Mouse (Mus musculus) cortical plate, adult 2 months (tissue): ENCODE measurements around the gene Cphx3. TPM values are rescaled to one million over a fixed set of nuclear protein-coding genes. Genes with fewer than 3 reads are reported as not detected.
"Not testable (repeated sequence)": the region's sequence is repeated elsewhere in the genome, so short reads cannot be mapped to it uniquely, and the experiment has no call there.

ENCODE experiments used
- H3K27ac ChIP-seq: fragments of 200-500 bp; 2 replicates; pipeline ENCODE4 v1.5.1; 2012; ENCODE audit warnings: low read length, control low read depth, inconsistent platforms; ENCODE audit not compliant: insufficient read depth
- H3K4me1 ChIP-seq: fragments of 200-500 bp; 2 replicates; pipeline ENCODE4 v1.6.1; 2011; ENCODE audit warnings: low read length; ENCODE audit not compliant: control insufficient read depth, insufficient read depth
- H3K4me3 ChIP-seq: fragments of 200-500 bp; 2 replicates; pipeline ENCODE4 v1.5.1; 2011; ENCODE audit warnings: mild to moderate bottlenecking, low read length, control low read depth; ENCODE audit not compliant: insufficient read depth
- polyA plus RNA-seq: library from polyadenylated mRNA; depleted of rRNA; stranded (reverse); fragments of >200 nt; gene quantifications from 2 replicates; pipeline ENCODE4 v1.2.3, GENCODE M21; 2012

The Cphx3 gene
- polyA plus RNA-seq, 1 experiment, result not detected

DNA sequence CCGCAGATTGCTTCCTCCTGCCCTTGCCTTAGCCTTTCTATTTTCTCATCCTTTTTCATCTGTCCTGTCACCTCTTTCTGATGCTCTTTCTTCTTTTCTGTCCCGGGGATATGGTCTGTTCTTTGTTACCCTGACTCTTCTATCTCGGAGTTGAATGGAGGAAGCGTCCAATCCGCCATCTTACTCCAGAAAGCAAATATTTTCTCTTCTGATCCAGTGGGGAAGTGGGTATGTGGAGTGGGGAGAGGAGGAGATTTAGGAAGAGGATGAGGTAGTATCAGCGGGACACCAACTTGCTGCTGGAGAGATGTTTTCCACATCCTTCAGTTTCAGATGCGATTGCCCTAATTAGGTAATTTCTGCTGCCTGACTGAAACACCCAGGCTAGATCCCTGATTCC is 37.0 kb downstream of the Cphx3 start:
- H3K4me1 ChIP-seq, H3K4me3 ChIP-seq, H3K27ac ChIP-seq: not testable (repeated sequence)

DNA sequence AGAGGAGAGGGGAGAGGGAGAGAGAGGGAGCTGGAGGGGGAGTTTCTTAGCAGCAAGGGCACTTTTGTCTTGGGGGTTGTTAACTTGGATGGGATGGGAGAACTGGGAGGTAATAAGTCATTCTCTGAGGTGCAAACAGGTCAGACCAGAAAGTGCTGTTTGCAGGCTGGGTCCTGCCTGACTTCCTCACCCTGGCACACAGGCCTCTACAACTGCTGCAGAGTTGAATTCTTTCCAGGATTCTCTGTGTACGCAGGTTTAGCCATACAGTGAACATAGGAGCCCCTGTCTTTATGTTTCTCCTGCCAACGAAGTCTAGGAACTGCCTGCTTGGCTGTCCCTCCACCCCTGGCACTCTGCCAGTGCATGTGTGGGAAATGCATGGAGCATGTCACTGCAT is 65.0 kb downstream of the Cphx3 start:
- not testable (repeated sequence) for H3K27ac ChIP-seq, H3K4me3 ChIP-seq, H3K4me1 ChIP-seq

DNA sequence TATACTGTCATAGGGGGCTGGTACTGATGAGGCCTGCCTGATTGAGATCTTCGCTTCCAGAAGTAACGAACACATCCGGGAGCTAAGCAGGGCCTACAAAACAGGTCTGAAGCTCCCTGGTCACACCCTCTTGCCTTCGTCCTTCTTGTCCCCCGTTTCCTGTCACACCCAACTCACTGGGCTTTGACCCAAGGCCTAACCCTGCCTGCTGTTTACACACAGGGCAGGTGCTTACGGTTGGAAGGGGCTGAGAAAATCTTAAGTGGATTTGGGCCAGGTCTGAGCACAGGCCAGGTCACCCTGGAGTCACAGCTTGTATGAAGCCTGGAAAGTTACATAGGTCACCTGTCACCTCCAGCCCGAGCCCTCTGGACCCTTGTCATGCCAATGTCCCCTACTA is 73.9 kb downstream of the Cphx3 start:
- H3K4me3 ChIP-seq, H3K4me1 ChIP-seq, H3K27ac ChIP-seq: not testable (repeated sequence)

DNA sequence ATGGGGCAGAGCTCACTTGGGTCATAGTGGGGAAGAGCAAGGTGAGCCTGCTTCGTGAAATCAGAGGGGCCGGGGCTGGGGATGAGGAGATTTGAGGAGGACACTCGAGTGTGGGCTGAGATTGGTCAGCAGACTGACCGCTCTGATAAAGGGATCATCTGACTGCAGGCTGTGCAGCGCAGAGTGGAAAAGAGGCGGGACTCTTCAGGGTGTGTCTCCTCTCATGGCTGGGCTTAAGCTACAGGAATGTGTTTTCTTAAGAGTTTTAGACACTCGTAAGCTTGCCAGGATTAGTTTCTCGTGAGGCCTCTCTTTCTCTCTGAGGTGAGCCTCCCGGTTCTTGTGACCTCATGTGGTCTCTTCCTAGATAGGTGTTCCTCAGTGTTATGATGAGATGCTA is 79.1 kb downstream of the Cphx3 start:
- H3K27ac ChIP-seq, H3K4me3 ChIP-seq, H3K4me1 ChIP-seq: not testable (repeated sequence)

DNA sequence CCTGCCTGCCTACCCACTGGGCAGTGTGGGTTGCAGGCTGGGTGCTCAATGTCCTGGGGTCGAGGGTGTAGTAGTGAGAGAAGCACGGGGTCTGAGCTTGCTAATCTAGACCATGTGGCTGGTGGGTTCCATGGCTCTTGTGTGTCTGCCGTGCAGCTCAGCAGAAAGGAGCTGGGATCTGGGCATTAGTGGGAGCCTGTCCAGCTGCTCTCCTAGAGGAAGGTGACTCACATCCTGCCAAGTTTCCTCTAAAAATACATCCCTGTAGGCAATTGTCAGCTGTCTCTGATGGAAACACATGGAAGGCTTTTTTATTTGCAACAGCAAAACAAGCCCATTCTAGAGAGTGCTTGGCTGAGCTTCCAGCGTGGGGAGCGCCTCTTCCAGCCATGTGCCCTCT is 80.3 kb downstream of the Cphx3 start:
- H3K4me3 ChIP-seq, H3K4me1 ChIP-seq, H3K27ac ChIP-seq: not testable (repeated sequence)

DNA sequence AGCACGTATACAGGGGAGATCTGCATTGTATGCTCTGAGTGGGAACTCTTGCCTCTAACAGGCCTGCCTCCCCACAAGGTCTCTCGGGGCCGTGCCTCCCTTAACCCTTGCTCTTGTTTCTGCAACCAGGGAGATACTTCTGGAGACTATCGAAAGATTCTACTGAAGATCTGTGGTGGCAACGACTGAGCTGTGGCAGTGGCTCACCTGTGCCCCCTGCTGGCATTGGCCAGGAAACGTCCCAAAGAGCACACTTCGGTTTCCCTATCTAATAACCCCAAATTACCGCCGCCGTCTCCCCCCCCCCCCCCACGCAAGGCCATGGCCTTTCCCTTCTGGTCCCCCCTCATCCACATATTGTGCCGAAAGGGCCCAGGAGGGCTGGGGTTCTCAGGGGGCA is 83.2 kb downstream of the Cphx3 start:
- H3K4me3 ChIP-seq, H3K4me1 ChIP-seq, H3K27ac ChIP-seq: not testable (repeated sequence)

DNA sequence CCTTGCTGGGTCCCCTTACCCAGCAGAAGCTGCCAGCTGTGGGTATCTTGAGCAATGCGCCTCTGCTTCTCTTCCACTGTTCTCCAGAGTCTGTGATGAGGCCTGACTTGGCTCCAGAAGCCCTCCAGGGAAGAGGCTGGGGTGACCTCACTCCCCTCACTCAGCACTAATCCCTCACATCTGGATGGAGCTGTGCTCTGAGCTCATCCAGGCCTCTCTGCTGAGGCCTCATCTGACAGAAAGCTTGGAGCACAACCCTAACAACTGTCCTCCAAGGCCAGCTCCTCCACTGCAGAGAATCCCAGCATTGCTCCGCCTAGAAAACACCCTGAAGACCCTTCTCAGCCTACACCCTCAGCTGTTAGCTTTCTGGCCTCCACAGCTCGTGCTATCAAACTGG is 91.9 kb downstream of the Cphx3 start:
- H3K4me1 ChIP-seq, H3K27ac ChIP-seq, H3K4me3 ChIP-seq: not testable (repeated sequence)

DNA sequence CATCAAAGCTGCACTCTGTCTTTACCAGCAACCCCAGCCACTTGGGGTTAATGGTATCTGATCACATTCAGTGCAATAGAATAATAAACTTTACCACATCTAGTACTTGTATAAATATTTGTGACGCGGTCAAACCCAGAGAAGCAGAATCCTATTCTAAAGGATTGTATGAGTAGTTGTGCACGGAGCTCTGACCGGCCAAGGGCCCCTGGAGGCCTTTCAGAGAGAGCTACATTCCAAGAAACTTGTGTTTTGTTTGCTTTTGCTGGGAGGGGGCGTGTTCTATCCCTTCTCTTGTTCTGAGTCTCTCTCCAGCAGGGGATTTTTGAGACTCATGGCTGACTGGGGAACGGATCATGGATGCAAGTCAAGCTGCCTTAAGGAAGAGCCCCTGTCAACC is 92.9 kb downstream of the Cphx3 start:
- not testable (repeated sequence) for H3K27ac ChIP-seq, H3K4me3 ChIP-seq, H3K4me1 ChIP-seq

DNA sequence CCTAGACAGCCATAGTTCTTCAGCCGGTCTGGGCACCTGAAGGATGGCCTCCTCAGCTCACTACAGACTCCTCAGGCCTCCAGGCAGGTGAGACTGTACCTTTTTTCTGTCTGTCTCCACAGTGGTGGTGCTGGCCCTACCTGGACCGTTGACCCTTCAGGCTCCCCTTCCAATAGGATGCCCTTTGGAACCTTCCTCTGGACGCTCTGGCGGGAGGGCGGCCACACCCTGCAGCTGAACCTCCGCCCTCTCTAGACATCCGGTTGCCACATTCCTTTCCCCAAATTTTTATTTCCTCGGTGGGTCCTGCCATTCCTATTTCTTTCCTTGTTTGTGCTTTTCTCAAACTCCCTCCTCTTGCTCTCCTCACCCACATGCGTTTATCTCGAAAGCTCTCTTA is 99.6 kb downstream of the Cphx3 start:
- H3K4me1 ChIP-seq, H3K4me3 ChIP-seq, H3K27ac ChIP-seq: not testable (repeated sequence)

DNA sequence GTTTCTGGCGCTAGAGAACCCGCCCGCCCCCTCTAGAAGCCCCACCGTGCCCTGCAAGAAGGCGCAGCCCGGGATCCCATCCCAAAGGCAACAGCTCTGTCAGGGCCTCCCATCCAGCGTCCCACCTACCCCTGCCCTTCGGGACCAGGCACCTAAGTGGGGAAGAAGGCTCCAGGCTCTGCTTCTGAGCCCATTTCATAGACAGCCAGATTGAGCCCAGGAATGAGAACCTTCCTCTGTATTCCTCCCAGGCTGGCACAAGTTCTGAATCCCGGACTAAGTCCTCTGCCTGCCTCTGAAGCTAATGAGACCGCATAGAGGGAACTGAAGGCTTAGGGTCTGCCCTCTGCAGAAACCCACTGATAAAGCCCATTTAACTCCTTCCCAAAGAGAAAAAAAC is 100.3 kb downstream of the Cphx3 start, which contains the start of gene Plac9b:
Gene Plac9b (minus strand): TSS at position 101 of the 400 bp plus-strand sequence.
- H3K4me3 ChIP-seq, H3K27ac ChIP-seq, H3K4me1 ChIP-seq: not testable (repeated sequence)

DNA sequence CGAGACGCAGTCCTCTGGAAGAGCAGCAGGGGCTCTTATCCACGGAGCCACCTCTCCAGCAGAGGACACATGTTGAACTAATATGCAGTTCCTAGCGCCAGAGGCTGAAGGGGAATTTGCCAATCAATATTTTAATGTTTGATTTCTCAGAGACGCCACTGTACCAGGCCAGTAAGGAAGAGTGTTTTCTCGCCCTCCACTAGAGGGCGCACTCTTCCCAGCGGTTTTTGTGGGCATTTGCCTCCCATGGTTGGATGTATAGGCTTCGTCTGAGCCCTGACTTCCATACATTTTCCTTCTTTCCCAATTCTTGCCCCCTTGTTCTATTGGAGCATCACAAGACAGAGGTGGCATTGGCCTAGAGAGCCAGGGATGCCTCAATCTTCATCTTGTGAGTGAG is 104.5 kb downstream of the Cphx3 start:
- not testable (repeated sequence) for H3K4me3 ChIP-seq, H3K27ac ChIP-seq, H3K4me1 ChIP-seq

DNA sequence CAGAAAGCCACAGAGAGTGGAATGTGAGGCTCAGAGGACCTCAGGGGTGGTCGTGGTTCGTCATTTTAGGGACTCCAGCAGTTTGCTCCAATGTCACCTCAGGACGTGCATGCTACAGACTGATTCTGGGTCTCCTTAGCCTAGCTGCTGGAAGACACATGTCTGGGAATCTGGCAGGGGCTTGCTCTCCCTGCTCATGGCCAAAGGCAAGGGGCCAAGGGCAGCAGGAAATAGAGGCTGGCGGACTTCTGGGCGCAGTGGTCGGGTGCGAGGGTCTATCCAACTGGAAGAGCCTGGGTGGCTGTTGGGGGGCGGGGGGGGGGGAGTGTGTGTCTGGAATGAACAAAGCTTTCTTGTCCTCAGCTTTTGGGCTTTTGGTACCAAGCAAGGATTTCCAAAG is 106.3 kb downstream of the Cphx3 start:
- not testable (repeated sequence) for H3K4me1 ChIP-seq, H3K4me3 ChIP-seq

DNA sequence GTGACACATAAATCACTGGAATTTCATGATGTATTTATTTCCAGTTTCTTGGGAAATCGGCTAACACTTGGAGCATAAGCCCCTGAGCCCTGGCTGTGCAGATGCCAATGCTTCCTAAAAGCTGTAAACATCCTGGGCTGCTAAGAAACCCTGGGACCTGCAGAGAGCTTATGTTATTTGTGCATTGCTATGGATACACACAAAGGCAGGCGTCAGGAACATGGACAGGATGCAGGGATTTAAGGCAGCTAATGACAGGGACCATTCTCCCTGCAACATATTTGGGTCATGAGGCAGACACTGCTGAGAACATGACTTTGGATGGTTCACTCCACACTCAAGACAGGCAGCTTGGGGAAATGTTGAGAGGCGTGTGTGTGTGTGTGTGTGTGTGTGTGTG is 115.8 kb downstream of the Cphx3 start:
- not testable (repeated sequence) for H3K27ac ChIP-seq, H3K4me3 ChIP-seq

More for the DNA sequence above, 106.3 kb downstream of the Cphx3 start:
- H3K27ac ChIP-seq, result not testable (repeated sequence)

DNA sequence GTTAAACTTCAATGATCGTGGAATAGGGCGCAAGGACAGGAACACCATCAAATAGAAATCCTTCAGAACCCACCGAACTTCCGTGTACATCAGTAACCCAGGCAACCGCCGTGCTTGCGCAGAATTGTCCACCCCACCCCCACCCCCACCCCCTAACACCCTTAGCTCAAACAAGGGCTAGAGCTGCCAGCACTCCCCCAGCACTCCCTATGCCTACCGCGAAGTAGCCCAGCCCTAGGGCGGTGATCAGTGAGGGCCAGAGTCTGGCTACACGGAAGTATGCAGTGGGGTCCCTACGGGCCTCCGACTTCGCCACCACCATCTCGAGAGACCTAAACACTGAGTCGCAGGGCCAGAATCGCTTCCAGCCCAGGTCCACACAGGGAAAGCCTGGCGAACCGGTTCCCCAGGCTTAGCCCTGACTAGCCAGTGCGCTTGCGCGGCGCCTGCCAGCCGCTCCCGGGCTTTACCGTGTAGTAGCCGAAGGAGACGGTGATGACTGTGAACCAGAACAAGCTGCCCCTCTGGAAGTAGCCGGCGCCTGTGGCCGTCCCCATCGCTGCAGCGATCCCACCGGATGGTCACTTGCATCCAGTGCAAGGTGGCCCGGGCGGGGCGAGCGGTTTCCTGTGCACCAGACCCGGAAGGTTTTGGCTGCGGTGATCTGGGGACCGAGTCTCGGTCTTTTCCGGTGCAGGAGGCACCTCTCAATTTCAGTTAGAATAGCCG is 124.3 kb downstream of the Cphx3 start:
- H3K4me1 ChIP-seq, H3K27ac ChIP-seq, H3K4me3 ChIP-seq: not testable (repeated sequence)

More for the DNA sequence above, 115.8 kb downstream of the Cphx3 start:
- H3K4me1 ChIP-seq, result not testable (repeated sequence)

DNA sequence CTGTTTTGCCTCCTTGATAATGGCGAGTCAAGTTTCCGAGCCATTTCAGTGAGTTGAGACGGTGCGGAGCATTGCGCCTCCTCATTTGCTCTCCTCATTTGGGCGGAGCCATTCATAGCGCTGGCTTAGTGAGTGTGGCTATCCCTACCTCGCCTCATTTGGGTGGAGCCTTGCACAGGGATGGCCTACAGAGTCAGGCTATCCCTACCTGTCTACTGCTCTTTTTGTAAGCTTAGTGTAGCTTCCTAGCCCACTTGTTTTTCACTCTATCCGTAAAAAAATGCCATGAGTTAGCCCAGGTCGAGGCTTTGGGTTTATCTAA is 124.8 kb downstream of the Cphx3 start, which contains the start of gene Tmem254b:
Gene Tmem254b (minus strand): TSS at position 116 of the 322 bp plus-strand sequence.
- not testable (repeated sequence) for H3K4me3 ChIP-seq, H3K4me1 ChIP-seq, H3K27ac ChIP-seq

DNA sequence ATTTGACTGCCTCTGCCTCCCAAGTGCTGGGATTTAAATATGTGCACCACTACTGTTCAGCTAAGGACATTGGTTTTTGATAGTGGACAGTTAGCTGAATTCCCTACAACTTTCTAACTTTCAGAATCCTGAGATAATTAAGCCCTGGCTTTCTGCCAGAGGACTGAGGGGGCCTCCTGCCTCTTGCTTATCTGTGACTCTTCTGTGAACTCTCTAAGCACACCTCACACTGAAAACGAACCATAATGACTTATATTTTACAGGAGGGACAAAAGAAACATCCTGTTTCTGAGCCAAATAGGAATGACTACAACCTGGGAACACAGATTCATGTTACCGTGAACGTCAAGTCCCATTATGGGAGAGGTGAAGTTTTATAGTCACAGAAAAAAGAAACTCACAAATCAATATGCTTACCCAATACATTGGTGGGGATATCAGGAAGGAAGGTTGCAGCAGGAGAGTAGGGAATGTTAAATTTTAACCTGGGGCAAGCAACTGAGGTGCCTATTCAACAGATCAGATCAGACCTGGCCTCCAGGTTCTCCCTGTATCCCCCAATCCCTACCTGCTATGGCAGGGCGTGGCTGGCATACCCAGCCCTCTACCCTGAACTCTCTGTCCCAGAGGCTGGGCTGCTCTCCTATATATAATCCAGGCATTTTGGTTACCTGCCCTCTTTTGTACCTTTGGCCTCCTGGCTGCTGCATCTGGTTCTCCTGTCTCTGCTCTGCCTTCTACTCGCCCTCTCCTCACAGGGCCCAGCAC is 134.3 kb downstream of the Cphx3 start:
- not testable (repeated sequence) for H3K4me3 ChIP-seq, H3K27ac ChIP-seq, H3K4me1 ChIP-seq
